Mouse (Mus musculus): ENCODE results near the gene Spcs1. TPM values are rescaled to one million over a fixed set of nuclear protein-coding genes. Genes with fewer than 3 reads are reported as not detected.

Gene Spcs1
- total RNA-seq, 4 experiments from 2014 or later = 232 to 268 (median 251) TPM

DNA sequence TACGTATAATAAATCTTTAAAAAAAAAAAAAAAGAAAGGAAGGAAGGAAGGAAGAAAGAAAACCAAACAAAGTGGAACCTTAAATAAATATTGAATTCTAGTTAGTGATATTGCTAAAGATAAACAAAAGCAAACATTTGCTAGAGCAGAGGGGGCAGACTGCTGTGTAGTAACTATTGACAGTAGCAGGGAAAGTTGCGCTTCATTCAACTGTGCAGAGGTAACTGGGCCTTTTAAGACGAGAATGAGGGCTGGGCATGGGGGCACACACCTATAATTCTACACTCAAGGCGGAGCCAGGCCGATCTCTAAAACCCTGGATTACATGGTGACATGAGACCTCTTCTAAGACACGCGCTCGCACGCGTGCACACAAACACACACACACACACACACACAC is 51.5 kb downstream of the Spcs1 start:
- DNase-seq = no peak

Other genes with a start within 250 kb of the Spcs1 start
- gene Tmem110, start 176.1 kb downstream of the Spcs1 start, total RNA-seq (2022) = 10 to 100 TPM; 20.1 to 23.7 (median 22.8) TPM
- 1 to 10 TPM; 1.7 to 2.9 (median 2.7) TPM for gene Mustn1, start 122.5 kb downstream of the Spcs1 start, total RNA-seq (2022)
- gene Itih4, start 115.2 kb downstream of the Spcs1 start, total RNA-seq (2022) = 1 to 10 TPM in 3 of 4 experiments, under 1 TPM in 1; 0.65 to 4.7 (median 2.9) TPM
- 1 to 10 TPM in 1 of 4 experiments, under 1 TPM in 3; 0.38 to 1.0 (median 0.59) TPM for gene Itih3, start 77.9 kb downstream of the Spcs1 start, total RNA-seq (2022)
- gene Itih1, start 58.4 kb downstream of the Spcs1 start, total RNA-seq (2022) = under 1 TPM in 3 of 4 experiments, not detected in 1; 0.09 to 0.51 (median 0.17) TPM
- 10 to 100 TPM; 13.4 to 17.9 (median 13.8) TPM for gene Nek4, start 50.3 kb downstream of the Spcs1 start, total RNA-seq (2022)
- 10 to 100 TPM; 50.0 to 90.5 (median 70.5) TPM for gene Glt8d1, start 272 bp downstream of the Spcs1 start, total RNA-seq (2022)
- 10 to 100 TPM; 52.9 to 66.2 (median 61.2) TPM for gene Pbrm1, start 17.5 kb upstream of the Spcs1 start, total RNA-seq (2022)
- gene Gnl3, start 17.5 kb upstream of the Spcs1 start, total RNA-seq (2022) = 10 to 100 TPM; 69.1 to 99.4 (median 83.9) TPM
- gene Smim4, start 127.3 kb upstream of the Spcs1 start, total RNA-seq (2022) = 100 to 1,000 TPM in 1 of 4 experiments, 10 to 100 TPM in 3; 67.6 to 109 (median 75.0) TPM
- gene Nt5dc2, start 129.4 kb upstream of the Spcs1 start, total RNA-seq (2022) = 10 to 100 TPM; 25.6 to 41.4 (median 36.6) TPM
- gene Stab1, start 167.0 kb upstream of the Spcs1 start, total RNA-seq (2022) = 100 to 1,000 TPM in 2 of 4 experiments, 10 to 100 TPM in 2; 75.8 to 142 (median 116) TPM
- gene Tnnc1, start 206.6 kb upstream of the Spcs1 start, total RNA-seq (2022) = 1 to 10 TPM; 1.1 to 3.3 (median 1.9) TPM
- gene Nisch, start 215.3 kb upstream of the Spcs1 start, total RNA-seq (2022) = 100 to 1,000 TPM; 331 to 526 (median 414) TPM
- 10 to 100 TPM in 3 of 4 experiments, 1 to 10 TPM in 1; 8.8 to 12.4 (median 10.8) TPM for gene Sema3g, start 216.2 kb upstream of the Spcs1 start, total RNA-seq (2022)
- gene Phf7, start 249.6 kb upstream of the Spcs1 start, total RNA-seq (2022) = 1 to 10 TPM; 7.1 to 8.5 (median 8.2) TPM
- gene Bap1, start 249.8 kb upstream of the Spcs1 start, total RNA-seq (2022) = 10 to 100 TPM; 64.5 to 70.6 (median 68.0) TPM